Mouse (Mus musculus): ENCODE results near the gene Rnf157. TPM values are rescaled to one million over a fixed set of nuclear protein-coding genes. Genes with fewer than 3 reads are reported as not detected.
"Not testable (repeated sequence)": the region's sequence is repeated elsewhere in the genome, so short reads cannot be mapped to it uniquely, and the experiment has no call there.

The Rnf157 gene
- polyA plus RNA-seq, 1 experiment from 2014 or later, result 62.8 TPM

DNA sequence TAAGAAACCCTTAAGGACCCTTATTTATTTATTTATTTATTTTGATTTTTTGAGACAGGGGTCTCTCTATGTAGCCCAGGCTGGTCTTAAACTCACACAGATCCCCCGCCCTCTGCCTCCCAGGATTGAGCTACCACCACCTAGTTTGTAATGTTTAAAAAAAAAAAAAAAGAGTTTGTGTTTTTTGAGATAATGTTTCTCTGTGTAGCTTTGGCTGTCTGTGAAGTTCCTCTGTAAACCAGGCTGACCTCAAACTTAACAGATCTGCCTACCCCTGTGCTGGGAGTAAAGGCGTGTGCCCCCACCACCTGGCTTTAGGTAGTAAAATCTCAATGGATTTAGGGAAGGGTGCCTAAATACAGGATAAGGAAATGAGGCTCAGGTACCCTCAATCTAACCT is 46.7 kb downstream of the Rnf157 start:
- H3K9me3 ChIP-seq, result no peaks in the 10 kb centered on the region
- no peak overlapping the region for H3K27ac ChIP-seq
- H3K4me3 ChIP-seq, result no peak overlapping the region
- peaks cover 7% of the 10 kb centered on the region; the same call in 1 of the 2 replicates for H3K36me3 ChIP-seq
- H3K9ac ChIP-seq, result no peak overlapping the region
- H3K4me1 ChIP-seq, result no peaks in the 10 kb centered on the region
- H3K4me2 ChIP-seq (replicated peaks), result no peak overlapping the region
- 92% methylated on average over 2 of the region's 2 CpGs for WGBS
- no peaks in the 10 kb centered on the region for H3K27me3 ChIP-seq (replicated peaks)
- no peak for ATAC-seq (ENCODE audit: low FRiP score, low read depth)

- Histone ChIP-seq H3K9ac (no peak overlapping the region), H3K4me2 (replicated peaks) (no peak overlapping the region), H3K9me3 (no peaks in the 10 kb centered on the region), H3K27ac (no peak overlapping the region), H3K4me1 (no peaks in the 10 kb centered on the region), H3K4me3 (no peak overlapping the region), H3K36me3 (peaks cover 13% of the 10 kb centered on the region; the same call in 1 of the 2 replicates), H3K27me3 (replicated peaks) (no peaks in the 10 kb centered on the region)
- no peak for ATAC-seq (ENCODE audit: low FRiP score, low read depth)
- WGBS, result 74% methylated on average over 13 of the region's 13 CpGs
Observed at GRCm38 (mm10) chr11:116365432-116365831, 47.4 kb downstream of the Rnf157 start.

GRCm38 (mm10) chr11:116362015-116362414 is 50.8 kb downstream of the Rnf157 start:
- Histone ChIP-seq H3K9me3 (no peaks in the 10 kb centered on the region), H3K9ac (no peak overlapping the region), H3K36me3 (peaks cover 26% of the 10 kb centered on the region), H3K4me3 (no peak overlapping the region), H3K27me3 (replicated peaks) (no peaks in the 10 kb centered on the region), H3K27ac (no peak overlapping the region), H3K4me2 (replicated peaks) (no peak overlapping the region), H3K4me1 (no peaks in the 10 kb centered on the region)
- ATAC-seq (ENCODE audit: low FRiP score, low read depth), result no peak
- 71% methylated on average over 11 of the region's 11 CpGs for WGBS

DNA sequence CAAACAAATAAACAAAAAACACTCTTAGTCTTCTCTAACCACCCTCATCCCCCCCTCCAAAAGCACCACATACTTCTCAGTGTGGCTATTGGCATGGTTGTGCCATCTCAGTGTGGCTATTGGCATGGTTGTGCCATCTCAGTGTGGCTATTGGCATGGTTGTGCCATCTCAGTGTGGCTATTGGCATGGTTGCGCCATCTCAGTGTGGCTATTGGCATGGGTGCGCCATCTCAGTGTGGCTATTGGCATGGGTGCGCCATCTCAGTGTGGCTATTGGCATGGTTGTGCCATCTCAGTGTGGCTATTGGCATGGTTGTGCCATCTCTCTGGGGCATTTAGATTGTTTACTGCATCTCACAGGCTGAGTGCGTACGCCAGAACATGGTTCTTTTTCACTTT is 51.9 kb downstream of the Rnf157 start:
- not testable (repeated sequence) for H3K4me3 ChIP-seq; H3K27me3 ChIP-seq (replicated peaks); H3K4me2 ChIP-seq (replicated peaks); H3K4me1 ChIP-seq; H3K9me3 ChIP-seq; H3K27ac ChIP-seq; ATAC-seq (ENCODE audit: low FRiP score, low read depth); H3K9ac ChIP-seq
- peaks cover 28% of the 10 kb centered on the region for H3K36me3 ChIP-seq
- WGBS, result 98% methylated on average over 5 of the region's 5 CpGs

DNA sequence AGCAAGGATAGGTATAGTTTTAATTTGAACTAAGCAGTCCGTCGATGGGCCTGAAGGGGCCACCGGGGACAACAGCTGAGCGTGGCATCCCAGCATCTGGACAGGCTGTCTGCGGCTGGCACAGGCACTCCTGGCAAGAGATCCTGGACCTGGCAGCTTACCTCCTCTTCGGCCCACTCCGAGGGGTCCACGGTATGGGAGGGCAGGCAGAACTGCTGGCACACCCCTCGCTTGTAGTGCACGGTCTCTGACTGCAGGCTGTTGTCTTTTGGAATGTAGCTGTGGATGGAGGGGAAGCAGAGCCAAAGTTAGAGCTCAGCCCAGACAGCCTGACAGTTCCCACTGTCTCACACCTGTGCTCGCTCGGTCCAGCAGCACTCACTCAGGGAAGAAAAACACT is 53.2 kb downstream of the Rnf157 start:
- no peak overlapping the region for H3K9ac ChIP-seq
- 0 out of 2 replicates have a peak, but pooled peaks cover 4% of the 10 kb centered on the region for H3K9me3 ChIP-seq
- no peak for ATAC-seq (ENCODE audit: low FRiP score, low read depth)
- WGBS, result 82% methylated on average over 12 of the region's 12 CpGs
- H3K27me3 ChIP-seq (replicated peaks), result no peaks in the 10 kb centered on the region
- H3K4me2 ChIP-seq (replicated peaks), result no peak overlapping the region
- peaks cover 41% of the 10 kb centered on the region for H3K36me3 ChIP-seq
- no peak overlapping the region for H3K4me3 ChIP-seq
- no peaks in the 10 kb centered on the region for H3K4me1 ChIP-seq
- H3K27ac ChIP-seq, result no peak overlapping the region

GRCm38 (mm10) chr11:116358926-116359637 is 53.8 kb downstream of the Rnf157 start:
- H3K4me1 ChIP-seq, result no peaks in the 10 kb centered on the region
- no peak overlapping the region for H3K4me2 ChIP-seq (replicated peaks)
- peaks cover 46% of the 10 kb centered on the region for H3K36me3 ChIP-seq
- 0 out of 2 replicates have a peak, but pooled peaks cover 4% of the 10 kb centered on the region for H3K9me3 ChIP-seq
- no peak overlapping the region for H3K9ac ChIP-seq
- WGBS, result 63% methylated on average over 15 of the region's 15 CpGs
- H3K27ac ChIP-seq, result no peak overlapping the region
- no peak overlapping the region for H3K4me3 ChIP-seq
- ATAC-seq (ENCODE audit: low FRiP score, low read depth), result no peak
- H3K27me3 ChIP-seq (replicated peaks), result no peaks in the 10 kb centered on the region

- Histone ChIP-seq H3K9ac (no peak overlapping the region), H3K36me3 (peaks cover 53% of the 10 kb centered on the region)
Observed at GRCm38 (mm10) chr11:116354521-116354920, 58.3 kb downstream of the Rnf157 start.

GRCm38 (mm10) chr11:116353535-116353934 is 59.3 kb downstream of the Rnf157 start:
- peaks cover 48% of the 10 kb centered on the region for H3K36me3 ChIP-seq
- 94% methylated on average over 8 of the region's 8 CpGs for WGBS
- no peak for ATAC-seq (ENCODE audit: low FRiP score, low read depth)
- no peaks in the 10 kb centered on the region for H3K27me3 ChIP-seq (replicated peaks)
- H3K9ac ChIP-seq, result no peak overlapping the region
- no peak overlapping the region for H3K4me2 ChIP-seq (replicated peaks)
- no peaks in the 10 kb centered on the region for H3K4me1 ChIP-seq
- H3K27ac ChIP-seq, result no peak overlapping the region
- H3K9me3 ChIP-seq, result 0 out of 2 replicates have a peak, but pooled peaks cover 4% of the 10 kb centered on the region
- no peak overlapping the region for H3K4me3 ChIP-seq

More at GRCm38 (mm10) chr11:116354521-116354920, 58.3 kb downstream of the Rnf157 start:
- no peak overlapping the region for H3K27ac ChIP-seq
- ATAC-seq (ENCODE audit: low FRiP score, low read depth), result no peak
- no peaks in the 10 kb centered on the region for H3K27me3 ChIP-seq (replicated peaks)
- 44% methylated on average over 17 of the region's 17 CpGs for WGBS
- no peaks in the 10 kb centered on the region for H3K4me1 ChIP-seq
- H3K4me3 ChIP-seq, result no peak overlapping the region
- 0 out of 2 replicates have a peak, but pooled peaks cover 4% of the 10 kb centered on the region for H3K9me3 ChIP-seq
- H3K4me2 ChIP-seq (replicated peaks), result no peak overlapping the region

GRCm38 (mm10) chr11:116351294-116351693 is 61.5 kb downstream of the Rnf157 start:
- 0 out of 2 replicates have a peak, but pooled peaks cover 4% of the 10 kb centered on the region for H3K9me3 ChIP-seq
- no peak for ATAC-seq (ENCODE audit: low FRiP score, low read depth)
- no peaks in the 10 kb centered on the region for H3K4me1 ChIP-seq
- H3K4me3 ChIP-seq, result no peak overlapping the region
- H3K9ac ChIP-seq, result no peak overlapping the region
- H3K27me3 ChIP-seq (replicated peaks), result no peaks in the 10 kb centered on the region
- no peak overlapping the region for H3K27ac ChIP-seq
- H3K36me3 ChIP-seq, result peaks cover 69% of the 10 kb centered on the region
- no peak overlapping the region for H3K4me2 ChIP-seq (replicated peaks)
- WGBS, result 93% methylated on average over 5 of the region's 5 CpGs

GRCm38 (mm10) chr11:116347955-116348354 is 64.9 kb downstream of the Rnf157 start:
- Histone ChIP-seq H3K36me3 (peaks cover 67% of the 10 kb centered on the region), H3K4me1 (no peaks in the 10 kb centered on the region), H3K9ac (no peak overlapping the region), H3K27me3 (replicated peaks) (no peaks in the 10 kb centered on the region), H3K27ac (no peak overlapping the region), H3K4me2 (replicated peaks) (no peak overlapping the region), H3K9me3 (no peaks in the 10 kb centered on the region), H3K4me3 (no peak overlapping the region)
- no peak for ATAC-seq (ENCODE audit: low FRiP score, low read depth)
- WGBS, result 81% methylated on average over 5 of the region's 5 CpGs

GRCm38 (mm10) chr11:116347012-116347411 is 65.8 kb downstream of the Rnf157 start:
- Histone ChIP-seq H3K4me3 (no peak overlapping the region), H3K9ac (no peak overlapping the region), H3K27ac (no peak overlapping the region), H3K9me3 (no peaks in the 10 kb centered on the region), H3K4me2 (replicated peaks) (no peak overlapping the region), H3K36me3 (peaks cover 72% of the 10 kb centered on the region), H3K27me3 (replicated peaks) (no peaks in the 10 kb centered on the region), H3K4me1 (no peaks in the 10 kb centered on the region)
- no peak for ATAC-seq (ENCODE audit: low FRiP score, low read depth)
- 78% methylated on average over 7 of the region's 7 CpGs for WGBS

GRCm38 (mm10) chr11:116342069-116342791 is 70.6 kb downstream of the Rnf157 start:
- ATAC-seq (ENCODE audit: low FRiP score, low read depth), result no peak
- H3K4me1 ChIP-seq, result 0 out of 2 replicates have a peak, but pooled peaks cover 2% of the 10 kb centered on the region
- peaks cover 65% of the 10 kb centered on the region for H3K36me3 ChIP-seq

More at GRCm38 (mm10) chr11:116342069-116342791, 70.6 kb downstream of the Rnf157 start:
- Histone ChIP-seq H3K9ac (no peak overlapping the region), H3K9me3 (no peaks in the 10 kb centered on the region), H3K27ac (no peak overlapping the region), H3K4me3 (no peak overlapping the region), H3K4me2 (replicated peaks) (no peak overlapping the region), H3K27me3 (replicated peaks) (no peaks in the 10 kb centered on the region)
- WGBS, result 80% methylated on average over 25 of the region's 25 CpGs

All from neural tube, embryonic 12.5 days (tissue).